Mouse (Mus musculus): Measurements from ENCODE around the gene Lilra6.
"Not testable (repeated sequence)": the region's sequence is repeated elsewhere in the genome, so short reads cannot be mapped to it uniquely, and the experiment has no call there.

Gene Lilra6

GRCm38 (mm10) chr7:3915387-3915786 lies at the start of gene Lilra6:
Lilra6 (minus strand) TSS chr7:3915503.
- peak in 1 of 2 experiments; percentile 13 for DNase-seq (ENCODE audit: low spot score in 2 of 2)

GRCm38 (mm10) chr7:3962017-3962416 lies 46.7 kb upstream of the Lilra6 start:
- DNase-seq (ENCODE audit: low spot score in 2 of 2): no peak

GRCm38 (mm10) chr7:3957387-3957786 lies 42.1 kb upstream of the Lilra6 start:
- peak in 1 of 2 experiments; percentile 1 for DNase-seq (ENCODE audit: low spot score in 2 of 2)

GRCm38 (mm10) chr7:3949159-3949558 lies 33.9 kb upstream of the Lilra6 start:
- DNase-seq (ENCODE audit: low spot score in 2 of 2): no peak

GRCm38 (mm10) chr7:3948223-3948622 lies 32.9 kb upstream of the Lilra6 start:
- DNase-seq (ENCODE audit: low spot score in 2 of 2): no peak

GRCm38 (mm10) chr7:3946117-3946516 lies 30.8 kb upstream of the Lilra6 start:
- DNase-seq (ENCODE audit: low spot score in 2 of 2): no peak

- DNase-seq (ENCODE audit: low spot score in 2 of 2): peak in 1 of 2 experiments; percentile 23
Observed at GRCm38 (mm10) chr7:3940915-3941314, 25.6 kb upstream of the Lilra6 start.

- DNase-seq (ENCODE audit: low spot score in 2 of 2): no peak
Observed at GRCm38 (mm10) chr7:3939866-3940525, 24.7 kb upstream of the Lilra6 start.

GRCm38 (mm10) chr7:3935473-3935872 lies 20.2 kb upstream of the Lilra6 start:
- not testable (repeated sequence) for DNase-seq (ENCODE audit: low spot score in 2 of 2)

GRCm38 (mm10) chr7:3903704-3904103 lies 11.6 kb downstream of the Lilra6 start:
- DNase-seq (ENCODE audit: low spot score in 2 of 2): no peak

GRCm38 (mm10) chr7:3898036-3898590 lies 17.2 kb downstream of the Lilra6 start, which contains the start of gene Gm14548:
Gm14548 (minus strand) TSS chr7:3898120.
- peak in 1 of 2 experiments; percentile 37 for DNase-seq (ENCODE audit: low spot score in 2 of 2)

GRCm38 (mm10) chr7:3875032-3875431 lies 40.3 kb downstream of the Lilra6 start:
- DNase-seq (ENCODE audit: low spot score in 2 of 2): not testable (repeated sequence)

Data from heart, adult 9 months (tissue).